In genomic region chr10:12548616-12549084, GRCm38 (mm10) we compare ENCODE assay signal across 7 mouse cellular contexts.
DNase-seq lines count a peak whose midpoint lies in the region; ATAC-seq and TF ChIP-seq lines count a peak whose summit lies in the region.

No protein-coding gene starts in this region.

- no peaks in the 10 kb centered on the region for H3K9me3 ChIP-seq in neural tube, embryonic 14.5 days (ENCODE audit: control insufficient read depth, low read length)

- peak overlapping the region; percentile 46 for H3K4me2 ChIP-seq in neural tube, embryonic 14.5 days (ENCODE audit: low read depth, low read length)

- ATAC-seq in neural tube, embryonic 14.5 days (ENCODE audit: low read depth), result peak; percentile 86; the same call in 1 of the 2 replicates
- no peak for ATAC-seq in erythroid progenitor cell, adult 5-6 weeks (replicated peaks; ENCODE audit: low FRiP score, poor library complexity, severe bottlenecking)

- peak; percentile 51 to 74 for DNase-seq in adrenal gland, adult (ENCODE audit: inconsistent age in 2 of 2, low spot score in 1 of 2)
- DNase-seq in brain, embryonic 14.5 days (ENCODE audit: low read depth), result peak; percentile 89
- peak; percentile 24 to 34 for DNase-seq in heart, adult 2 months
- peak; percentile 27 for DNase-seq in kidney, adult 18-20 months
- peak; percentile 31 to 52 for DNase-seq in lung, adult 18-20 months

- no peak for TF ChIP-seq POLR2A in brain, embryonic 14.5 days (IDR thresholded peaks at IDR 0.05; ENCODE audit: borderline replicate concordance, extremely low read depth, insufficient read depth, insufficient read length, poor library complexity, severe bottlenecking)
- TF ChIP-seq POLR2A in heart, adult 2 months (IDR thresholded peaks at IDR 0.05; ENCODE audit: insufficient read depth, low read depth, low read length), result no peak

- no peaks in the 10 kb centered on the region for H3K27me3 ChIP-seq in heart, adult 2 months (ENCODE audit: control insufficient read depth, insufficient read depth, low read length)
- H3K27me3 ChIP-seq in neural tube, embryonic 14.5 days (ENCODE audit: control insufficient read depth, insufficient read depth, low read length), result no peaks in the 10 kb centered on the region

- peaks cover 3% of the 10 kb centered on the region for H3K4me1 ChIP-seq in heart, adult 2 months (ENCODE audit: control insufficient read depth, insufficient read depth, low read length)
- peaks cover 14% of the 10 kb centered on the region; the same call in 1 of the 2 replicates for H3K4me1 ChIP-seq in neural tube, embryonic 14.5 days (ENCODE audit: control insufficient read depth, insufficient read depth, low read length)

- TF ChIP-seq EP300 in heart, adult 2 months (IDR thresholded peaks at IDR 0.05; ENCODE audit: insufficient read depth, low read depth, low read length), result 0 out of 2 replicates have a peak, but pooled peaks have one; percentile 27

- peak overlapping the region; percentile 41 for H3K4me3 ChIP-seq in heart, adult 2 months
- H3K4me3 ChIP-seq in neural tube, embryonic 14.5 days (ENCODE audit: low read depth, low read length), result no peak overlapping the region; the same call in 1 of the 2 replicates

- peak; percentile 22; the same call in 1 of the 2 replicates for TF ChIP-seq CTCF in brain, embryonic 14.5 days (IDR thresholded peaks at IDR 0.05; ENCODE audit: borderline replicate concordance, extremely low read depth, insufficient read depth, insufficient read length)
- peak; percentile 61 for TF ChIP-seq CTCF in heart, adult 2 months (IDR thresholded peaks at IDR 0.05)

- peak overlapping the region; percentile 36 for H3K9ac ChIP-seq in heart, adult 2 months (ENCODE audit: low read depth, low read length)
- no peak overlapping the region for H3K9ac ChIP-seq in neural tube, embryonic 14.5 days (replicated peaks; ENCODE audit: low read depth, low read length)

- intact Hi-C loops in heart, adult 2 months (cut with DNase I), result loop anchor here (2.0 to 5.0 kb wide), 2 partner anchors 96 to 542 kb away; no protein-coding TSS in a partner anchor

- H3K36me3 ChIP-seq in heart, adult 2 months (ENCODE audit: control insufficient read depth, insufficient read depth, low read length), result peaks cover 12% of the 10 kb centered on the region
- H3K36me3 ChIP-seq in neural tube, embryonic 14.5 days (ENCODE audit: control insufficient read depth, insufficient read depth, low read length), result no peaks in the 10 kb centered on the region

- no peak overlapping the region for H3K27ac ChIP-seq in heart, adult 2 months
- H3K27ac ChIP-seq in neural tube, embryonic 14.5 days (ENCODE audit: low read depth, low read length), result no peak overlapping the region

- 0 out of 2 replicates have a peak, but pooled peaks cover 2% of the 10 kb centered on the region for H3K79me2 ChIP-seq in heart, adult 2 months (replicated peaks; ENCODE audit: control insufficient read depth, insufficient read depth, low read length)

- WGBS in heart, adult 2 months, result 2% methylated on average over 13 of the region's 13 CpGs
- 0% methylated on average over 13 of the region's 13 CpGs for WGBS in neural tube, embryonic 14.5 days

Comparison
In these comparisons a context has a peak if more than half of its experiments do, and no peak if none do; other contexts are left out.
1. DNase-seq: peak in every context shown above with its lines; median percentile 89 in brain, embryonic 14.5 days; 62 in adrenal gland, adult; 42 in lung, adult 18-20 months; 29 in heart, adult 2 months; 27 in kidney, adult 18-20 months.